Mouse (Mus musculus) MEL-GATA-1-ER (cell line): ENCODE results near the gene Rgs7bp.
A peak's percentile ranks its signal among the peaks of the same experiment; 100 is the strongest.

Experiments
- DNase-seq: peaks from one replicate; pipeline ENCODE4 v3.0.0-alpha.2; 2012; ENCODE audit warnings: low read depth; ENCODE audit errors: extremely low read depth

The Rgs7bp gene

DNA sequence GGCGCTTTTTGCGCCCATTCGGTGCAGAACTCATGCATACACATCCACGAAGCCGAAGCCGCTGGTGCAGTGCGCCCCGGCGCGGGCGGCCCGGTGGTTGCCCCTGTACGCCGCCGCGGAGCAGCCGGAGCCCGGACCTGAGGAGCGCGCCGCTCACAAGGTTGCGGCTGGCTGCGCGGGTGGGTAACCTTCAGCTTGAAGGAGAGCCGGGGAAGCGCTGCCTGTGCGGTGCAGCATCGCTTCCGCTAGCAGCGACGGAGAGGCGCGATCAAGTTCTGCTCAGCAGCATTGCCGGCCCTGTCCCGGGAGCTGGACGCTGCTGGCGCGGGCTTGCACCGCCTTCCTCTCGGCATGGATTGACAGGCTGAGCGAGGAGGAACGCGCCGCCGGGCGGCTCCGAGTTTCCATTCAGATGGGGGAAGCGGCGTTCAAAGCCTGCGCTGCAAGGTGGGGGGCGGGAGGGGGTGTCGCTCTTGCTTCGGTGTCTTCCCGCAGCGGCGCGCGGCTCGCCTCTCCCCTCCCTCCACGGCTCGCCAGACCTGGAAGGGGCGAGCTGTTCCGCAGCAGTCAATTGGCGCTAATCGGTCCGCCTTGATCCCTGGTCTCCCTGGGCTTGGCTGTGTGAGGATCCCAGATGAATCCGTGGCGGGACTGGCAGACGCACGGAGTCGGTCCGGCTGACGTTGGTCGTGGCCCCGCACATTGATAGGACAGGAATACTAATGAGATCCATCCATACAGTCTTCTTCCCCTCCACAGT is at the start of gene Rgs7bp:
Rgs7bp (minus strand) TSS at position 750 of the 760 bp plus-strand sequence.
- no peak for DNase-seq

DNA sequence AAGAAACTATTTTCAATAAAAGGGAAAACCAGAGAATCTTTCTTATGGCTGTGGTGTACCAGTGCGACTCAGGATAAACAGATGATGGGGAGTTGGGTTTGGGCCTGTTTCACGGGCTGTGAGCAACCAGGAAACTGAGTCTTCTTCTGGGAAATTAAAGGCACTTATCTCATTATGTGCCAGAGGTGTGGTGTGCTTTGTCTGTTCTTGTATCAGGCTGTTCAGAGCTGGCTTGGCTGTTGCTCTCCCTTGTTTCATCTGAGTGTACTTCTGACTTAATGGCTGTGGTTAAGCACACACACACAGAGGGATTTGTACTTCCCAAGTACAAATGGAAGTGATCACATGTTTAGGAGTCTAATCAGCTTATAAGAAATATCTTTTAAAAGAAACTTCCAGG is 49.7 kb upstream of the Rgs7bp start:
- DNase-seq = no peak

DNA sequence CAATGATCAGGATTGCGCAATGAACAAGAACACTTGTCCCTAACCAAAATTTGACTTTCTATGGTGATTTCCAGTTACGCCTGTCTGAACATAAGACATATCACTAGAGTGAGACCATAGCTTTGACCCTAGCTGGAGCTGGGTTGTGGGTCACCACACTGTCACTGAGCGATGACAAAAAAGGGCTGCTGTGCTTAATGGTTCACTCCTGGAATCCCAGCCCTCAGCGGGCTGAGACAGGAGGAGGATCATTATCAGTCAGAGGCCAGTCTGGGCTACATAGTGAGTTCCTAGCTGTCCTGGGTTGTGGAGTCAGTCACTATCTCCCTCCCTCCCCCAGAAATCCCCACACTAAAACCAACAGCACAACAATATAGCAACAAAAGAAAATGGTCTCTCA is 46.0 kb upstream of the Rgs7bp start:
- no peak for DNase-seq

DNA sequence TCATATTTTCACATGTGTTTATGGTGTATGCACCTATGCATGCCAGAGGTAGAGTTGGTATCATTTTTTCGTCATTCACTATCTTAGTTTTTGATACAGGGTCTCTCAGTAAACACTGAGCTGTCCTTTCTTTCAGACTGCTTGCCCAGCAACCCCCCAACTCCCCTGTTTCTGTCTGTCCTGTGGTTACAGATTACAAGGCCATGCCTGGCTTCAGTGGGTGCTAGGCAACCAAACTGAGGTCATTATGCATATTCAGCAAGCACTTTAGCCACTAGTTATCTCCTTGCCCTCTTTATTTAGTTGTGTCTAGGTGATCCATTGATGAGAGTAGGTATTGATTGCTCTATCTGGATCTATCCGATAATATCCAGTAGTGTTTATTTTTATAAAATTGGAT is 41.6 kb upstream of the Rgs7bp start:
- DNase-seq = no peak

DNA sequence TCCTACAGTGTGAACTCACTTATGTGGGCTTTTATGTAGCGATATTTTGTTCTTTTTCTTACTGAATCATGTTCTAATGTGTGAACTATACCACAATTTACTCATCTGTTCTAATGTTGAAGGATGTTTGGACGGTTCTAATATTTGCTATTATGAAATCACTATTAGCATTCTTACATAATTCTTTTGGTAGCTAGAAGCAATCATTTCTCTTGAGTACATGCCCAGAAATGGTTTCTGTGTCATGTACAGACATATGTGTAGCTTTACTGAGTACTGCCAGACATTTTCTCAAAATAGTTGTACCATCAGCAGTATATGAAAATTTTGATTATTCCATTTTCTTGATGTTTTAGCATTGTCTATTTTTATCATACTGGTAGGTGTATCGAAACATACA is 34.5 kb upstream of the Rgs7bp start:
- no peak for DNase-seq

DNA sequence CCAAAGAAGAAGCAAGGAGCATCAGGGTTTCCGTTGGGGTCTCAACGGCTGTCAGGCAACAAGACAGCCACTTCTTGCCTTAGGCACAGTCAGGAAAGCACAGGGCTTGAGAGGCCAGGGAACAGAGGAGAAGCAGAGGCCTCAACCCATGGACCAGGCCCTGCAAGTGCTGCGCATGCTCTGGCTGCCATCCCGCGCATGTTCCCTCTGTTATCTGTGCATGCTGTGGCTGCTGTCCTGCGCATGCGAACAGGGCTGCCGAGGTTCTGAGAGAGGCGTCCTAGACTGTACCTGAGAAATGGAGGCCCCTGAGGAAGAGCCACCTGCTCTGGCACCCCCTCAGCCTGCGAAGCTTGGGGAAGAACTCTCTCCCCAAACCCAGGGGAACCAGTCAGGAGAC is 27.1 kb upstream of the Rgs7bp start, which contains the start of gene 4933425L06Rik:
4933425L06Rik (plus strand) TSS at position 261 of the 400 bp plus-strand sequence.
- DNase-seq = no peak

DNA sequence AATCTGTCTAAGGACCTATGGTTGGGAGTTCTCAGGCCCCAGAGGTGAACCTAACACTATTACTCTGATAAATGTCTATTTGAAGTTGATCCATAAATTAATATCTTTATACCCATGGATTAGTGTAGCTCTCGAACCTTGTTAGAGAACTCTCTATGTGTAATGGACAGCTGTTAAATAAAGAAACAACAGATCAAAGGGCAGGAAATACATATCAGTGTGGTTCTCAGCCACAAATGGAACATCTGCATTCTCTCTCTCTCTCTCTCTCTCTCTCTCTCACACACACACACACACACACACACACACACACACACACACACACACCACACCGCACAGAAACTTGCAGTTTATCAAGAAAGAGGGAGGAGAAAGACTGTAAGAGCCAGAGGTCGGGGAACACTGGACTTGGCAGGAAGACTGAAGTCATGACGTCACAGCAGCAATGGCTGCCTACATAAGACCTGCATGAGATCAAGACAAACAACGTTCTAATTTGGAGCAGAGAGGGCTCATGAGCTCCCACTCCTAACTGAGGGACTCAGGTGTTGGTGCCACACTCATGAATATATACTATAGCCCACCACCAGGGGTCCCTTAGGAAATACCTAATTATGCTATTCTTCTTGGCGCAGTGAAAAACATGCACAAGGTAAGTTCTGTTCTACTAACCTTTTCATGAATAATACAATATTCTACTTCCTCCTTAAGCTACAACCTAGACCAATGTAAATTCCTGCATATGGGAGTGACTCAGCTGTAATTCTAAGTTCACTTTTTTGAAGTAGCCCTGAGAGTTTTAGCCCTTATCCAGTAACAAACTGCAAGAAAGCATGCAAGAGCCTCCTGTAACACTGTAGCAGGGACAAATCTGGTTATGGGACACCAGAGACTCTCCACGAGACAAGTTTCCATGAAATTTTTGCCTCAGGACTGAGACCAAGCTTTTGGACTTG is 12.4 kb upstream of the Rgs7bp start:
- peak; percentile 56 for DNase-seq

DNA sequence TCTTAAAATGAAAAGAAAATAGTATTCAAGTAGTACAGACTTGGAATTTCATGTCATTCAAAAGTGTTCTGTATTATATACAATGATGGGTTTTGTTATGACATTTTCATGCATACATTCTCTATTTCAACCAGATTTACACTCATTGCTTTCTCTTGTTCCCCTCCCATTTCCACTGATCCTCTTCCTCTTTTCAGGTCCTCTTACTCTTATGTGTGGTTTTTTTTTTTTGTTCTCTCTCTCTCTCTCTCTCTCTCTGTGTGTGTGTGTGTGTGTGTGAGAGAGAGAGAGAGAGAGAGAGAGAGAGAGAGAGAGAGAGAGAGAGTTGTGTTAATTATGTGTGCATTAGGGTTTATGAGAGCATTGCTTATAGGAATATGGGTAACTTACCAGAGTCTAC is 11.4 kb upstream of the Rgs7bp start:
- no peak for DNase-seq

DNA sequence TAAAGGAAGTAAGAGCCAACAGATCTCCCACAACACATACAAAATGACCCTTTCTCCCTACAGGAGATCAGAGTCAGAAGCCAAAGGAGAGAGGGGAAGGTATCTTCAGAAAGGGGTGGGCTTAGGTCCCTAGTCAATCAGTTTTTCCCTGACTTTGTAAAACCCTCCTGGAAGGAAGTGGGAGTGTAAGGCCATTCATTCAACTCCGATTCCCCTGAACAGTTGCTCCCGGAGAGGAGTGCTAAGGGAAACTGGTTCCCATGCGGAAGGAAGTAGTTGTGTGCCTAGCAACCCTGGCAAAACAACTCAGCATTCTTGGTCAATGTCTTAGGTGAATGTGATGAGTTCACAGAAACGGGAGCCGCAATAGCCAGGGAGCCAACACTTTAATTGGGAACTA is 644 bp upstream of the Rgs7bp start:
- DNase-seq = no peak

DNA sequence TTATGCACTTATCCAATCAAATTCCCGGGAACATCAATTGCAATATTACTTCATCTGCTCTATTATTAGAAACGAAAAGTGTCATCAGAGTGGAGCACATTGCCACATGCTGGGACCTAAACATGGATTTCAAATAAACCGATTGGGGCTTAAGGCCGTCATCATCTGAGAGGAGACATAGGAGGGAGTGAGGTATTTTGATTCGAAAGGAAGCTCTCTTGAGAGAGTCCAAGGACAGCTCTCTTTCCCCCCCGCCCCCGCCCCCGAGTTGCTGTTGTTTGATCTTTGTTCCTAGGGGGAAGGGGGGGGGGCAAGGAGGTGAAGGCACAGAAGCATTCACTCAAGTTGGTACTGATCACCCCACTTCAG is 195 bp upstream of the Rgs7bp start:
- DNase-seq = no peak

DNA sequence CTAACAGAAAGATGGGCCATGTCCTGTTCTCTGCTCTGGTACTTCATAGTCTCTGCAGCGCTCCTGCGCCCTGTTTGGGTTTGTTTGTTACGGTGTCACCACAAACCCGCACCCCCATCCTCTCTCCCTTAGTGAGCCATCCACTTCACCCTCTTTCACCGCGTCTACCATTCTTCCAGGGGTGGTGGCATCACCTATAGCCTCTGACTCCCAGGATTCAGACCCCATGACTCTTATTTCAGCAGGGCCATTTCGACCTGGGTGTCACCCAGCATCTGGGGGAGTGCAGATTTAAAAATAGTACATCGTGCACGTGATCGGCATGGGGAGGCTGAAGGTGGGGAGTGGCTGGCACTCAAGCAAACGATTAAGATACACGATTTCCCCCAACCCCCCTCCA is 1.1 kb downstream of the Rgs7bp start:
- no peak for DNase-seq

DNA sequence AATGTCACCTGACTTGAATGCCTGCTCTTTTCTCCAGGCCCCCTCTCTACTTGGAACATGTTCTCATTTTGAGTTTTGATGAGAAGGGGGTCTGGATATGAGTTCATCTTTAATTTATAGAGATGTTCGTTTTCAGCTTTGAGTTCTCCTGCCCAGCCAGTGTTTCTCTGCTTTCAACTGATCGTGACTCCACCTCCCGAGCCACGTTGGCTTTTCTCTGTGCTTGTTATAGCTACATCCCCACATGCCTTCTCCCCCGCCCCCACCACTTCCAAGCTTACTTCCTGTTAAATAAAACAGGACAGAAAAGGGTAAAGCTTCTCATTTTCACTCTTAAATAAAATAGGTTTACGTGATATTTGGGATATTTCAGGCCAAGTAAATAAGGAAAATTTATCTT is 3.3 kb downstream of the Rgs7bp start:
- no peak for DNase-seq

DNA sequence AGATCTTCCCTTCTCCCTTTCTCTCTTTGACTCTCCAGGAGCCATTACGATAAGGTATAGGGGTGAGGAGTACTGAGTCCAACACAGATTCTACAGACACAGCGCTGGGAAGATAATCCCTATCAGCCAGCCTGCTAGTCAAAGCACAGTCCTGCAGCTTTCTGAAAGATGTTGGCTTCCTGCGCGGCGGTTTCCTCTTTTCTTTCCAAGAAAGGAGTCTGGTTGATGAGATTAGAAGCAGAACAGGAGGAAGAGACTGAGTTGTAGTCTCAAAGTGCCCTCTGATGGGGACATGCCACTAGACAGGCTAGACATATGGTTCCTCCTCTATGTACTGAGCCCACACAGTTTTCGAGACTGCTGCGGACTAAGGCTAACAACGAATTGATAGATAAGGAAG is 6.1 kb downstream of the Rgs7bp start:
- DNase-seq = peak; percentile 96

DNA sequence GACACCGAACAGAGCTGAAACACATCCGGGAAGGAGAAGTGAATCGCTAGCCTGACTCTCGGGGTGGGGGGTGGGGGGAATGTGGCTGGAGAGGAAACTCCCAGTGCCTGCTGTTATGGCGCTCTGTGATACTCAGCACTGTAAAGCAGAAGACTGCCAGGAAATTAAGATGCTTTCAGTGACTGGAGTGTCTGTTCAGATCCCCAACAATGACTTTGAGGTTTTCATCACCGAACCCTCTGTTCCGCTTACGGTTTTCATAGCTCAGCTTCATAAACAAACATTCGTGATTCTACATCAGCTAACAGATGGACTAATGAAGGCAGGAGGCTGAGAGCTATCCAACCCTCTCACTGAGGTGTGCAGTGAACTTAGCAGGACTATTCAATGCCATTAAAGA is 7.4 kb downstream of the Rgs7bp start:
- peak; percentile 22 for DNase-seq

DNA sequence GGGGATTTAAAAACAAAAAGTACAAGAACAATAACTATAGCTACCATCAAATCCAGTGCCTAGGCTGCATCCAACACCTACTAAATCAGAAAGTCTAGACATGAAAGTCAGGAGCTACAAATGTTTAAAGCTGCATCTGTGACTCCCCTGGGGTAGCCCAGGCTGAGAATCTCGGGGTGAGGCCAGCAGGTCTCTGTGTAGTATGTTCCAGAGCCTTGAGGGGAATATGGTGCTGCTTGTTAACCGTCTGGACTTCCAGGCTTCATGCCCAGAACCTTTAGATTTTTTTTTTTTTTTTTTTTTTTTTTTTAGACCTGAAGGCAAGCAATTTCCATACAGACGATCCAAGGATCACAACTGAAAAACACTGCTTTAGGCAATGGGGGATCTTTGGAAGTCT is 10.8 kb downstream of the Rgs7bp start:
- DNase-seq = no peak

DNA sequence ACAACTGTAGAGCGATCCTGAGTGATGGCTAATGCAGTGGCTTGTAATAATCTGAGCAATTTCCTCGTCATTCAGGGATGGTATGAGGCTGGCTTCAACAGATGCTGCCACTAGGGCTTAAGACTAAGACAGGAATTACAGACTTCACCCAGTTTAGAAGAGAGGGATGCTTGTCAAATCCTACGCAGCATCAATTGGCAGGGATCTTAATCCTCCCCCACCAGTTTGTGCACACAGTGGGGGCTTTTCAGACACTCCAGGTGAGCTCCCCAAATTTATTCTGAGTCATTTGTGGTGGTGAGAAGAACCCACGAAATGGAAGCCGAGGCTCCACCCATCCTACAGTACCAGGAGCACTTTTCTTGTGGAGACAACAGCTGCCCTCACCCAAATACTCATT is 16.4 kb downstream of the Rgs7bp start:
- DNase-seq = no peak

DNA sequence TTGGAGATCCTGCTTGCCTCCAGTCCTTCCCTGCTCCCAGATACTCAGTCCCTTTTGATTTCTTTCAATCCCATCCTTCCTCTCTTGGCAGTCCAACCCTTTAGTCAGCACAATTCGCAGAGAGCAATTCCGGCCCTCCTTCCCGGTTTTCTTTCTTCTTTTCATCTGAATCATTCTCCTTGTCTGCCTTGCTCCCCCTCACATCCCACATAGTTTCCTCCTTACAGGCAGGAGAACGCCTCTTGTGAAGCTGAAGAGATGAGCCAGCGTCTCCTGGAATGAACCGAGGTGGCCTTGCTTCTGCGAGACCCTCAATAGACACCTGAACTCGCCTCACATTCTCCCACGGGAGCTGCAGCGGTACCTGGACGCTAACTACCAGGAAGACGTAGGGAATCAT is 16.9 kb downstream of the Rgs7bp start:
- DNase-seq = no peak

DNA sequence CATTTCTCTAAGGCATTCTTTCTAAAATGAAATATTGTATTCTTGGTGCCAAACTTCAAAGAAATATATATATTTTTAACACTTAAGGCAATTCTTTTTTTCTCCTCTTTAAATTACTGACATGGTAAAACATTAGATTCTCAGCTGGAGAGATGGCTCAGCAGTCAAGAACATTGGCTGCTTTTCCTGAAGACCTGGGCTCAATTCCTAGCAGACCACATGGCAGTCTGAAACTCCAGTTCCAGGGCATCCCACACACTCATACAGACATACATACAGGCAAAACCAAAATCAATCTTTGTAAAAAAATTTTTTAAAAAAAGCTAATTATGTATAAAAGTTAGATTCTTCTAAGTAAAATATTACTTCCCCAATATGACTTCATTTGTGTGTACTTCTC is 22.8 kb downstream of the Rgs7bp start:
- no peak for DNase-seq

DNA sequence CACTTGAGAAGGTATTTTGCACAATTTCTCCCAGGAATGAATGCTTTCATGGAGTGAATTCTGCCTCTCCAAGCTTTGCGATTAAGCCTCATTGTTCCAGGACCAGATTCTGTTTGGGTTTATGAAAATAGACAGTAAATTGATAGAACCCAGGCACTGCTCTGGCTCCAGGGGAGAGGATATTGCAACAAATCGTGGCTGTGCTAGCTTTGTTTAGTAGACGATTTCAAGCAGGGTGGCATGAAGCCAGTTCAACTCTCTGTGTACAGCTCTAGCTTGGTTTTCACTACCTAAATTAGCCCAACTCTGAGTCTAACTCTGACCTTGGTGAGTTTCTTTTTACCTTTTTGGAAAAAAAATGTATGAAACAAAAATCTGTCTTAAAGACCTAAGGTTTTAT is 26.5 kb downstream of the Rgs7bp start:
- no peak for DNase-seq

DNA sequence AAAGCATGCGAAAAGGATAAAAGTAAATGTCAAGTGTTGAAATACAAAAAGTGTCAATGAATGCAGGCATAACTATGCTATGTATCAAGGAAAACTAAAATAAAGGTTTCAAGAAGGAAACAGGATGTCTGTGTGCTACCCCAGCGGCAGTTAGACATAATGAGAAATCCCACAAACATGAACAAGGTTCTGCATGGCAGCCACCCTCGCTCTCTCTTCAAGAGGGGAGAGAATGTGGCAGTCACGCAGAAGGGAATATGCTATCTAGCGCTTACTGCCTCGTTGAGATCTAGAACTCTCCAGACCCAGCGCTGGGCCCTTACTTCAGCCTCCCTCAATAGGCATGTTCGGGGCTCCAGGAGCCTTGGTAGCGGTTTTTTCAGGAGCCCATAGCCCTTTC is 38.2 kb downstream of the Rgs7bp start:
- no peak for DNase-seq

DNA sequence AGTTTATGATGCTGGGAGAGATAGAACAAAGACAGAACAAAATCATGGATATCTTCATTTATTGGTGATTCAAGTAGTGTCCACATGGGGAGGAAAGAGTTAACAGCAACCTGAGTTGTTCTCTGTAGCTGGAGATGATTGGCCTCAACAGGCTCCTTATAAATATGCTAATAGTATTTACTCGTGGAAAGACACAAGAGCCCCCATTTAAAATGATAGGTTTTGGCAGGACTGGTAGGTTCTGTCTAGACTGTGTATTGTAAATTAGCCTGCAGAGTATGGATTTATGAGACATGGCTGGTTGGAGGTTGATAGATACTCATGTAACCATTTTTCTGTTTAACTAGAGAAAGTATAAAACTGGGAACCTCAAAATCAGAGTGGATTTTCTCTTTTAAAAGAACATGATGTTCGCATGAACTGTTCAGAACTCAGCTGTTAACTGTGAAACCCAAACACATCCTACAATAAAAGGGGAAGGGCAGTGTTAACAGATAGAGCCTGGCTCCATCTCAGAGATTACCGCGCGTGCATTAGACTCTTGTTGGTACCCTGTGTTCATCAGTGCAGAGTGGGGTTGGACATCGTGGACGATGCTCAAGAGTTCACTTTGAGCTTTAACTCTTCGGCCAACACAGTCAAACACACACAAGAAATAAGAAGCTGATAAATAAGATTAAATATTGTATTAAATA is 38.9 kb downstream of the Rgs7bp start:
- no peak for DNase-seq

DNA sequence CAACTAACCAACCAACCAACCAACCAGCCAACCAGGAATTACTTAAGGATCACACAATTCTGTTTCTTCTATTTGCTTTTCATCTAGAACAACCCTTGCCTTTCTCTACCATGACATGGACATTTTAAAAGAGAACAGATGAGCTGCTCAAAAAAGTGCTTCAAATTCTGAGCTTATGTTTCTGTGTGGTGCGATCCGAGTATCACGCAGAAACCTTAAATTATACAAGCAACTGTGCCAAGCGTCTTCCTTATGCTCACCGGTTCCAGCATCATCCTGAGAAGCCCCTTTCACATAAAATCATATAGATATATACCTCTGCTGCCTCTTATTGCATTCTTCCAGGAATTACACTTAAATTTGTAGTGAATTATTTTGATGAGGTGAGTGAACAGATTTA is 43.4 kb downstream of the Rgs7bp start:
- no peak for DNase-seq
